Mouse (Mus musculus) lung, embryonic 16.5 days (tissue): ENCODE results near the gene Zfp420. TPM values are rescaled to one million over a fixed set of nuclear protein-coding genes. Genes with fewer than 3 reads are reported as not detected.

Experiments used
- microRNA-seq: library from miRNA; unstranded; fragments of <30 nt; microRNA quantifications from one replicate; pipeline ENCODE4, GENCODE M21; 2016
- polyA plus RNA-seq: library from polyadenylated mRNA; unstranded; fragments of >200 nt; fragmentation: Nextera tagmentation; extraction: Ambion mirVana; gene quantifications from 2 replicates; pipeline ENCODE4 v1.2.1, GENCODE M21; 2015

Zfp420 gene
- polyA plus RNA-seq, 1 experiment from 2014 or later, result 8.2 TPM

Small RNAs within 50 kb of the gene (microRNA-seq; reads per million reads assigned to microRNA genes)
- gene Mir7668, result not detected

Other genes starting within 250 kb of the Zfp420 start
- 0.14 TPM in 1 of 2 replicates, not detected in the other for gene Catsperg2, start 132.9 kb upstream of the Zfp420 start, polyA plus RNA-seq
- 12.8 and 13.7 TPM in 2 replicates for gene Zfp84, start 91.4 kb upstream of the Zfp420 start, polyA plus RNA-seq
- gene Zfp30, start 76.0 kb upstream of the Zfp420 start, polyA plus RNA-seq, result 6.4 and 6.9 TPM in 2 replicates
- gene Zfp790, start 43.9 kb upstream of the Zfp420 start, polyA plus RNA-seq, result 15.6 and 16.0 TPM in 2 replicates
- gene Zfp940, start 6.3 kb upstream of the Zfp420 start, polyA plus RNA-seq, result 4.9 and 5.0 TPM in 2 replicates
- 9.3 and 9.7 TPM in 2 replicates for gene Zfp27, start 46.6 kb downstream of the Zfp420 start, polyA plus RNA-seq
- 4.4 and 4.6 TPM in 2 replicates for gene Zfp383, start 48.2 kb downstream of the Zfp420 start, polyA plus RNA-seq
- gene Zfp74, start 94.1 kb downstream of the Zfp420 start, polyA plus RNA-seq, result 9.5 and 9.9 TPM in 2 replicates
- 12.3 and 13.8 TPM in 2 replicates for gene Zfp568, start 124.0 kb downstream of the Zfp420 start, polyA plus RNA-seq
- 3.7 and 4.3 TPM in 2 replicates for gene Zfp14, start 191.4 kb downstream of the Zfp420 start, polyA plus RNA-seq
- gene Zfp82, start 212.9 kb downstream of the Zfp420 start, polyA plus RNA-seq, result 4.7 and 5.0 TPM in 2 replicates
- 1.2 and 1.5 TPM in 2 replicates for gene Gm26920, start 230.4 kb downstream of the Zfp420 start, polyA plus RNA-seq
- 6.9 and 7.6 TPM in 2 replicates for gene Zfp566, start 230.5 kb downstream of the Zfp420 start, polyA plus RNA-seq
- 115 and 117 TPM in 2 replicates for gene Zfp260, start 234.8 kb downstream of the Zfp420 start, polyA plus RNA-seq